Mouse (Mus musculus) hindbrain, embryonic 12.5 days (tissue): Measurements from ENCODE around the gene Gm21981. TPM values are rescaled to one million over a fixed set of nuclear protein-coding genes. Genes with fewer than 3 reads are reported as not detected.

ENCODE experiments used
- ATAC-seq: fragments of 200-750 bp; cut with Nextera tagmentation; 2 replicates; pipeline ENCODE4 v1.8.0; 2017; ENCODE audit warnings: moderate TSS enrichment; ENCODE audit not compliant: low FRiP score
- H3K27ac ChIP-seq: fragments of 300-500 bp; sonication (generic); 2 replicates; pipeline ENCODE4 v1.5.1; 2016; ENCODE audit warnings: mild to moderate bottlenecking
- H3K27me3 ChIP-seq: fragments of 300-500 bp; sonication (generic); 2 replicates; pipeline ENCODE4 v1.6.1; 2016; ENCODE audit warnings: mild to moderate bottlenecking
- H3K36me3 ChIP-seq: fragments of 300-500 bp; sonication (generic); 2 replicates; pipeline ENCODE4 v1.6.1; 2016; ENCODE audit warnings: mild to moderate bottlenecking
- H3K4me1 ChIP-seq: fragments of 300-500 bp; sonication (generic); 2 replicates; pipeline ENCODE4 v1.6.1; 2016
- H3K4me2 ChIP-seq: fragments of 300-500 bp; sonication (generic); replicated peaks from 2 replicates; pipeline ENCODE4 v1.6.1; 2016; ENCODE audit warnings: mild to moderate bottlenecking
- H3K4me3 ChIP-seq: fragments of 300-500 bp; sonication (generic); 2 replicates; pipeline ENCODE4 v1.5.1; 2016; ENCODE audit warnings: mild to moderate bottlenecking
- H3K9ac ChIP-seq: fragments of 300-500 bp; sonication (generic); 2 replicates; pipeline ENCODE4 v1.6.1; 2016; ENCODE audit warnings: mild to moderate bottlenecking, moderate library complexity
- H3K9me3 ChIP-seq: fragments of 300-500 bp; sonication (generic); replicated peaks from 2 replicates; pipeline ENCODE4 v1.6.1; 2016; ENCODE audit warnings: mild to moderate bottlenecking
- WGBS: fragments of 180-500 bp; shearing (Covaris S2); methylation state at CpG from one replicate; pipeline ENCODE4 v1.1.7; 2016; 5-methylcytosine and 5-hydroxymethylcytosine counted together
- polyA plus RNA-seq: library from polyadenylated mRNA; unstranded; fragments of >200 nt; fragmentation: Nextera tagmentation; extraction: Ambion mirVana; gene quantifications from 2 replicates; pipeline ENCODE4 v1.2.1, GENCODE M21; 2016

Gm21981 gene
- polyA plus RNA-seq, 1 experiment from 2014 or later, result 0.23 TPM

- no peak for ATAC-seq
- 0 out of 2 replicates have a peak, but pooled peaks cover 3% of the 10 kb centered on the region for H3K27me3 ChIP-seq
- no peaks in the 10 kb centered on the region for H3K36me3 ChIP-seq
- WGBS, result 90% methylated on average over 4 of the region's 4 CpGs
- H3K4me1 ChIP-seq, result no peaks in the 10 kb centered on the region
- H3K9ac ChIP-seq, result no peak overlapping the region
- no peak overlapping the region for H3K4me2 ChIP-seq
- H3K4me3 ChIP-seq, result no peak overlapping the region
- no peaks in the 10 kb centered on the region for H3K9me3 ChIP-seq
- no peak overlapping the region for H3K27ac ChIP-seq
Observed at GRCm38 (mm10) chr17:47721183-47721582, 26.9 kb upstream of the Gm21981 start.

- Histone ChIP-seq H3K27ac (no peak overlapping the region), H3K4me1 (0 out of 2 replicates have a peak, but pooled peaks cover 2% of the 10 kb centered on the region), H3K4me3 (no peak overlapping the region), H3K9ac (no peak overlapping the region), H3K4me2 (no peak overlapping the region), H3K36me3 (no peaks in the 10 kb centered on the region), H3K9me3 (no peaks in the 10 kb centered on the region), H3K27me3 (0 out of 2 replicates have a peak, but pooled peaks cover 3% of the 10 kb centered on the region)
- no peak for ATAC-seq
- 55% methylated on average over 3 of the region's 3 CpGs for WGBS
Observed at GRCm38 (mm10) chr17:47715037-47715436, 20.8 kb upstream of the Gm21981 start.

GRCm38 (mm10) chr17:47712889-47713571 lies 18.8 kb upstream of the Gm21981 start:
- no peak overlapping the region for H3K9ac ChIP-seq
- no peak overlapping the region for H3K27ac ChIP-seq
- no peak overlapping the region for H3K4me2 ChIP-seq
- no peaks in the 10 kb centered on the region for H3K9me3 ChIP-seq
- H3K4me1 ChIP-seq, result 0 out of 2 replicates have a peak, but pooled peaks cover 2% of the 10 kb centered on the region
- no peaks in the 10 kb centered on the region for H3K36me3 ChIP-seq
- H3K4me3 ChIP-seq, result no peak overlapping the region
- no peak for ATAC-seq
- 44% methylated on average over 15 of the region's 22 CpGs for WGBS
- 0 out of 2 replicates have a peak, but pooled peaks cover 1% of the 10 kb centered on the region for H3K27me3 ChIP-seq

- no peak overlapping the region for H3K4me2 ChIP-seq
- no peaks in the 10 kb centered on the region for H3K27me3 ChIP-seq
- no peak overlapping the region for H3K9ac ChIP-seq
- no peaks in the 10 kb centered on the region for H3K9me3 ChIP-seq
- no peaks in the 10 kb centered on the region for H3K36me3 ChIP-seq
- 0 out of 2 replicates have a peak, but pooled peaks cover 2% of the 10 kb centered on the region for H3K4me1 ChIP-seq
- no peak overlapping the region for H3K27ac ChIP-seq
- no peak overlapping the region for H3K4me3 ChIP-seq
- ATAC-seq, result no peak
- WGBS, result 59% methylated on average over 6 of the region's 6 CpGs
Observed at GRCm38 (mm10) chr17:47711883-47712282, 17.6 kb upstream of the Gm21981 start.

GRCm38 (mm10) chr17:47710036-47710435 lies 15.8 kb upstream of the Gm21981 start:
- Histone ChIP-seq H3K4me1 (0 out of 2 replicates have a peak, but pooled peaks cover 2% of the 10 kb centered on the region), H3K4me3 (no peak overlapping the region), H3K9me3 (no peaks in the 10 kb centered on the region), H3K9ac (no peak overlapping the region), H3K36me3 (no peaks in the 10 kb centered on the region), H3K4me2 (no peak overlapping the region), H3K27ac (no peak overlapping the region), H3K27me3 (no peaks in the 10 kb centered on the region)
- WGBS, result 70% methylated on average over 3 of the region's 3 CpGs
- no peak for ATAC-seq

GRCm38 (mm10) chr17:47708972-47709371 lies 14.7 kb upstream of the Gm21981 start:
- Histone ChIP-seq H3K4me1 (0 out of 2 replicates have a peak, but pooled peaks cover 2% of the 10 kb centered on the region), H3K4me2 (no peak overlapping the region), H3K27me3 (no peaks in the 10 kb centered on the region), H3K9me3 (no peaks in the 10 kb centered on the region), H3K9ac (no peak overlapping the region), H3K27ac (no peak overlapping the region), H3K36me3 (no peaks in the 10 kb centered on the region), H3K4me3 (no peak overlapping the region)
- ATAC-seq, result no peak
- WGBS, result 66% methylated on average over 4 of the region's 4 CpGs

GRCm38 (mm10) chr17:47707961-47708360 lies 13.7 kb upstream of the Gm21981 start:
- Histone ChIP-seq H3K4me2 (no peak overlapping the region), H3K36me3 (0 out of 2 replicates have a peak, but pooled peaks cover 9% of the 10 kb centered on the region), H3K9ac (no peak overlapping the region), H3K4me3 (no peak overlapping the region), H3K4me1 (0 out of 2 replicates have a peak, but pooled peaks cover 2% of the 10 kb centered on the region), H3K9me3 (no peaks in the 10 kb centered on the region), H3K27me3 (peaks cover 9% of the 10 kb centered on the region), H3K27ac (no peak overlapping the region)
- WGBS, result 83% methylated on average over 3 of the region's 3 CpGs
- ATAC-seq, result no peak

GRCm38 (mm10) chr17:47706196-47706595 lies 11.9 kb upstream of the Gm21981 start:
- H3K9me3 ChIP-seq, result no peaks in the 10 kb centered on the region
- no peak overlapping the region for H3K27ac ChIP-seq
- no peak for ATAC-seq
- H3K36me3 ChIP-seq, result peaks cover 20% of the 10 kb centered on the region; the same call in 1 of the 2 replicates
- WGBS, result 65% methylated on average over 1 of the region's 1 CpGs
- H3K4me3 ChIP-seq, result no peak overlapping the region
- H3K4me2 ChIP-seq, result no peak overlapping the region
- H3K4me1 ChIP-seq, result no peaks in the 10 kb centered on the region
- H3K27me3 ChIP-seq, result peaks cover 22% of the 10 kb centered on the region
- no peak overlapping the region for H3K9ac ChIP-seq

- Histone ChIP-seq H3K9ac (no peak overlapping the region), H3K9me3 (no peaks in the 10 kb centered on the region), H3K4me1 (no peaks in the 10 kb centered on the region), H3K27ac (no peak overlapping the region), H3K27me3 (peaks cover 22% of the 10 kb centered on the region), H3K4me3 (no peak overlapping the region), H3K4me2 (no peak overlapping the region), H3K36me3 (peaks cover 32% of the 10 kb centered on the region)
- ATAC-seq, result no peak
- 79% methylated on average over 4 of the region's 4 CpGs for WGBS
Observed at GRCm38 (mm10) chr17:47704692-47705091, 10.4 kb upstream of the Gm21981 start.

GRCm38 (mm10) chr17:47703556-47703955 lies 9.3 kb upstream of the Gm21981 start:
- Histone ChIP-seq H3K27me3 (peaks cover 22% of the 10 kb centered on the region), H3K27ac (no peak overlapping the region), H3K4me1 (no peaks in the 10 kb centered on the region), H3K9me3 (no peaks in the 10 kb centered on the region), H3K9ac (no peak overlapping the region), H3K36me3 (peaks cover 41% of the 10 kb centered on the region), H3K4me2 (no peak overlapping the region), H3K4me3 (no peak overlapping the region)
- 29% methylated on average over 20 of the region's 20 CpGs for WGBS
- ATAC-seq, result no peak

- no peak overlapping the region for H3K4me3 ChIP-seq
- H3K36me3 ChIP-seq, result peaks cover 46% of the 10 kb centered on the region
- no peak overlapping the region for H3K27ac ChIP-seq
- no peak overlapping the region for H3K9ac ChIP-seq
- H3K4me1 ChIP-seq, result no peaks in the 10 kb centered on the region
- no peak for ATAC-seq
- WGBS, result 43% methylated on average over 28 of the region's 28 CpGs
- H3K4me2 ChIP-seq, result no peak overlapping the region
- peaks cover 22% of the 10 kb centered on the region for H3K27me3 ChIP-seq
- no peaks in the 10 kb centered on the region for H3K9me3 ChIP-seq
Observed at GRCm38 (mm10) chr17:47702548-47703345, 8.5 kb upstream of the Gm21981 start.

GRCm38 (mm10) chr17:47701793-47702192 lies 7.5 kb upstream of the Gm21981 start:
- peaks cover 22% of the 10 kb centered on the region for H3K27me3 ChIP-seq
- peaks cover 46% of the 10 kb centered on the region for H3K36me3 ChIP-seq
- H3K27ac ChIP-seq, result no peak overlapping the region
- 73% methylated on average over 9 of the region's 9 CpGs for WGBS
- no peak for ATAC-seq
- H3K4me2 ChIP-seq, result no peak overlapping the region
- no peak overlapping the region for H3K4me3 ChIP-seq
- no peaks in the 10 kb centered on the region for H3K4me1 ChIP-seq
- no peaks in the 10 kb centered on the region for H3K9me3 ChIP-seq
- no peak overlapping the region for H3K9ac ChIP-seq
